Mouse (Mus musculus): ENCODE data around the gene Slc34a1.

The Slc34a1 gene

GRCm38 (mm10) chr13:55398088-55398487, at the start of gene Slc34a1:
Gene Slc34a1 (plus strand): TSS chr13:55398187.
- DNase-seq (ENCODE audit: low read depth) = no peak

GRCm38 (mm10) chr13:55361145-55361544, 36.8 kb upstream of the Slc34a1 start:
- DNase-seq (ENCODE audit: low read depth) = no peak

GRCm38 (mm10) chr13:55361974-55362452, 36.0 kb upstream of the Slc34a1 start:
- DNase-seq (ENCODE audit: low read depth) = no peak

DNA sequence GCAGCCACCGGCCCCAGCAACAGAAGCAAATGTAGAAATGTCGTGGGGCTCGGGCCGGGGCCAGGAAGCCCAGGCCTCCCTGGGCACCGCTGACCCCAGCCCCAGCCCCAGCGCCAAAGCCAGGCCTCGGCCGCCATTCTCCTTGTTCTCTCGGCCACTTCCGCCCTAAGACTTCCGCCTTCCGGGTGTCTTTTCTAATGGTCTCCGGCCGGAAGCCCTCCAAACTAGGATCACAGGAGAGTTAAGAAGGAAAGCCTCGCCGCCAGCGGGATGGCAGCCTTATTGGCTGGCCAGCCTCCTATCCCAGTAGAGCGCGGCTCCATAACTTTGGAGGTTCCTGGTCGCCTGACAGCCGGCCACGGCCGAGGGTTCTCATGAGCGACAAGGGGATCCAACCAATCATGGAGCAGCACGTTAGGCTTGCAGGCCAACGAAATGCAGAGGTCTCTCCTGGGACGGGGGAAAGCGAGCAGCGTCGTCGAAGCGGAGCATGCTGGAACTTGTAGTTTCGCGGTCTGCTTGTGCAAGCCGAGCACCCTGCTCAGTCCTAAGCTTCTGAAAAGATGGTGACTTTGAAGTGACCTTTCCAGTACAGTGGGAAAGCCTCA, 35.4 kb upstream of the Slc34a1 start, which contains the start of gene Lman2:
Gene Lman2 (minus strand): TSS at position 331 of the 608 bp plus-strand sequence.
- DNase-seq (ENCODE audit: low read depth) = peak; percentile 97

DNA sequence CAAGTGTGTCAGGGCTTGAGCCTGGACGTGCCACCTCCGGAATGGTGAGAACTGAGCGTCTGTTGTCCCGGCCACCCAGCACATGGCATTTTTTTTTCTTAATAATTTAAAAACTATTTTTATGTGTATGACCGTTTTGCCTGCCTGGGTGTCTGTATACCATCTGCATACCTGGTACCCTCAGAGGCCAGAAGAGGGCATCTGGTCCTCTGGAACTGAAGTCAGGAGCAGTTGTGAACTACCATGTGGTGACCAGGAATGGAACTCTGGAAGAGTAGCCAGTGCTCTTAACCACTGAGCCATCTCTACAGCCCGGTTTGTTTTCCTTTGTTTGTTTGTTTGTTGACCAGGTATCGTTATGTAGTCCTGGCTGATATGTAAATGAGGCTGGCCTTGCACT, 29.6 kb upstream of the Slc34a1 start:
- peak; percentile 17 for DNase-seq (ENCODE audit: low read depth)

DNA sequence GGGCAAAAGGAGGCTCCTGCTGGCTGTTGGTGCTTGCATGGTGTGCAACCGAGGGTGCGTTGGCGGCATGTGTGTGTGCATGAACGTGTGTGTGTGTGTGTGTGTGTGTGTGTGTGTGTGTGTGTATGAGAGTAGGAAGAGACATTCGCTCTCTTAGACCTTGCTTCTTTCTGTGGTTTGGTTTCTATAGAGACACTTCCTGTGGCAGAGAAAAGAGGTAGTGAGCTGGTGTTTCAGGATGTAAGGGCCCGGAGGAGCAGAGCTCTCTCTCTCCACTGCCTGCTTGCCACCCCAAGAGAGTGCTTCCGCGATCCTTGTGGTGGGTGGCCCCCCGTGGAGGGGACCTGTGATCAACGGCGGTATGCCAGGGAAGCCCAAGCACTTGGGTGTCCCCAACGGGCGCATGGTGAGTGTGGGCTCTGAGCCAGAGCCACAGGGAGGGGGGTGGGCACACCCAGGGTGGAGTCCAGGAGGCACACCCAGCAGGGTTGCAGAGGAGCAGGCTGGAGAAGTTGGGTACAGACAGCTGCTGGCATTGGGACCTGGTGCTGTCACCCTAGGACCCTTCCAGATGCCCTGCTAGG, 28.4 kb upstream of the Slc34a1 start, which contains the start of gene Rgs14:
Gene Rgs14 (plus strand): TSS at position 202 of the 584 bp plus-strand sequence.
- peak; percentile 87 for DNase-seq (ENCODE audit: low read depth)

DNA sequence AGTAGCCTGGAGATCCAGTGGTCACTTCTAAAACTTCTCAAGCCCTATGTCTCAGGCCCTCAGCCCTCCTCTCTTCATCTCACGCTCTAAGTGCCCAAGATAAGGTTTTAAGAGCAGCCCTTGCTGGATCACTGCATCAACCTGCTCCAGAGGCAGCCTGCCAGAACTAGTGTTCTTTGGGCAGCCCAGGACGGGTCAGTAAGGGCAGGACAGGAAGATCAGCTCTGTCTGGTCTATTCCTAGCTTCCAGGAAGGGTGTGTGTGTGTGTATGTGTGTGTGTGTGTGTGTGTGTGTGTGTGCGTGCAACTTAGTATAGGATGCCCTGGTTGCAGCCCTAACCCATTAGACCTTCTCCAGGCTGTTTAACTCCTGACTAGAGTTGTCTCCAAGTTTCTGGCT, 27.8 kb upstream of the Slc34a1 start:
- no peak for DNase-seq (ENCODE audit: low read depth)

DNA sequence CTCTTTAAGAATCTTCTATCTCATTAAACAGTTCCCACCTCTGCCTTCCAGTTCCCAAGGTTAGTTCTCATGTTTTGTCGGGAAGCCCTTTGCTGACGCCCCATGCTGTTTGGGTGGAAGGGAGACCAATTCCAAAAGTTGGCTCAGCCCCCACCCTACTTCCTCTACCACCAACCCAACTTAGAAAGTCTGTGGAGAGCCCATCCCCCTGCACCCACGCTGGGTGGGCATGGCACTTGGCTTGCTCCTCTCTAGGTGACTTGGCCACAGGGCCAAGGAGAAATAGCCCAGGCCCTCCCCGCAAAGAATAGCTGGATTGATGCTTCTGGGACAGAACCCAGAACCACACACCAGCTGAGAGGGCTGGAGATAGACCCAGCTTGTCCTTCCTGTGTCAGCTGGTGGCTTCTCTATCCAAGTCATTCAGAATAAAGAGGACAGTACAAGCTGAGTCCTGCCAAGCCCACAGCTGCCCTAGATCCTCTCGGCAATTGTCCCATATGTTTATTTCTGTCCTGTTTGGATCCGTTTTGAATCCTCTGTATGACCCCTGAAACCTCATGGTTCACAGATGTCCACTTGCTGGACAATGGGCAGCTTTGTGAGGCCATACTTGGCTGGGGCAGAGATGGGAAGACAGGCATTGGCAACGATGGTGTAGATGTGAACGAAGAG, 26.8 kb upstream of the Slc34a1 start:
- DNase-seq (ENCODE audit: low read depth) = no peak

DNA sequence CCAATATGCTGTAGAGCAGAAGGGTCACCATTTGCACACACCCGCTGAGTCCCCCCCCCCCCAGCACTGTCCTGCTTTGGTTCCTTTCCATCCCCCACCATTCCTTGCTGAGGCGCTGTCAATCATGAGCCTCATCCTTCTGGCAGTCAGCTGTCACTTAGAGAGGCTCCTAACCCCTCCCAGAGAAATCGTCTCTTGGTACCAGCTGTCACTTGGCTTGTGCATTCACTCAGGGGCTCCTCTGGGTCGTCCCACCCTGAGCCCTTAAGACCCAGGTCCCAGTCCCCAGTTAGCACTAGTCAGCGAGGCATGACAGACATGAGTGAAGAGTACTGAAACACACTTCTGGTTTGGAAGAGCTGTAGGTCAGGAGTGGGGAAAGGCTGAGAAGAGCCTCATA, 26.2 kb upstream of the Slc34a1 start:
- DNase-seq (ENCODE audit: low read depth) = no peak

DNA sequence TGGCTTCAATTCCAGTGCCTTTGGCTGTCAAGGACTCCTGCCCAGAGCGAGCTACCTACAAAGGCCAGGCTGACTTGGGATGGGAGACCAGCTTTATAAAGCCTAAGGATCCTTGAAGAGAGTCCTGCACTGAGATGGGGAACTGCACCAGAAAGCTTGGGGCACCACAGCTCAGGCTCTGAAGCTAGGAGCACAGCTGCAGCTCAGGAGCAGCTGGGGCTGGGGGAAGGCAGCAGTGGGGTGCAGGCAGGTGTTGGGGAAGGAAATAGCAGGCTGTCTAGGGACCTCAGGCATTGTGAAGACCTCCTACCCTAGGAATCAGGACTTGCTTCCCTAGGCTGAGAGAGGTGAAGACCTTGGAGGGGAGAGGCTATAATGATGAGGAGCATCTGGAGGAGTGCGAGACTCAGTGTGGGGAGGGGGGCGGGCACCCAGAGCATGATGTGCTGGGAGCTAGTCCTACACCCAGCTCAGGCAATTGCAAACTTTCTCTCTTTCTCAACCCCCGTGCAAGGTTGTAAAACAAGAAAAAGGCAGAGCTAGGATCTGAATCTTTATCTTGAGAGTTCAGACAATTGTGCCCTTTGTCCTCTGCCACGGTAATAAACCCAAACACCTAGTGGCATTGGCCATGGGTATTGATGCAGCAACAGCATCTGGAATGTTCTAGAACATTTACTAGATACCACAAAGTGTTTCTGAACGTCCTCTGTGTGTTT, 23.6 kb upstream of the Slc34a1 start:
- DNase-seq (ENCODE audit: low read depth) = no peak

DNA sequence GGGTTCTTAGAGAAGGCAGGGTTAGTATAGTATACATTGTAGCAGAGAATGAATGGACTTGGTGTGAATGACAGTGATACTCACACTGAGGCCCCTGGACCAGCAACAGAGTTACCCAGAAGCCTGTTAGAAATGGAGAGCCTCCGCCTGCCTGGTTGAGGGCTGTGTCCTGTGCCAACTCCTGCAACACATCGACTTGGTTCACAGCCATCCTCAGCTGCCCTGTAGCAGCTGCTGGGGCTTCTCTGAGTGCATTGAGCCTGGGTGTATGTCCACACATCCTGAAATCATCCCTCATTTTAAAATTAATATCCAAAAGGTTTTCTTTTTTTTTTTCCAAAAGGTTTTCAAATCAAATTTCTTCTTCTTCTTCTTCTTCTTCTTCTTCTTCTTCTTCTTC, 22.1 kb upstream of the Slc34a1 start:
- DNase-seq (ENCODE audit: low read depth) = no peak

- DNase-seq (ENCODE audit: low read depth) = no peak
These were observed 18.9 kb upstream of the Slc34a1 start for GRCm38 (mm10) chr13:55378907-55379580.

GRCm38 (mm10) chr13:55381790-55382189, 16.2 kb upstream of the Slc34a1 start:
- no peak for DNase-seq (ENCODE audit: low read depth)

GRCm38 (mm10) chr13:55390644-55391043, 7.3 kb upstream of the Slc34a1 start:
- DNase-seq (ENCODE audit: low read depth) = no peak

DNA sequence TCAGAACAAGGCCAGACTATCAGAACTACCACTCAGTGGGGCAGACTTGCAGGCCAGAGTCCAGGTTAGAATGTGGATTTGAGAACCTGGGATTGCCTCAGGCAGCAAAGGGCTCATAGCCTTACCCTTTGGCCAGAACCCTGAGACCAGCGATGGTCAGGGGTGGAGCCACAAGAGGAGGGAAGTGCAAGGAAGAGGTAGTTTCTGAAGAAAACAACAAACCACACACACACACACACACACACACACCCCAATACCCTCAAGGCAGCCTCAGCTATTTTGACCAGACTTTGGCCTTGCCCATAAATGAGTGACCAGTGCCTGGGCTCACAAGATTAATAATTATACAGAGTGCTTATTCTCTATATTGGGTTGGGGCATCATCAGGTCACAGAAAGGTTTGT, 6.4 kb upstream of the Slc34a1 start:
- no peak for DNase-seq (ENCODE audit: low read depth)

DNA sequence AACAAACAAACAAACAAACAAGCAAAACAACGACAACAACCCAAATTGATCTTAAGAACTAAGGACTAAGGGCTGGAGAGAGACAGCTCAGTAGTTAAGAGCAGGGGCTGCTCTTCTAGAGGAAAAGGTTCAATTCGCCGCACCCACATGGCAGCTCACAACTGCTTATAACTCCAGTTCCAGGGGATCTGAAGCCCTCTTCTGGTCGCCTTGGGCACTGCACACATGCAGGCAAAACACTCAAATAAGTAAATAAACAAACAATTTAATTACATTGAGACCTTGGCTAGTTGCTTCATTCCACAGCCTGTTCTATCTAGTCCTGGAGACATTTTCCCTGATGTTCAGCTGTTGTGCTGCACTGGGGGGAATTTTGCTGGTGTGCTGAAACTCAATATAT, 5.1 kb upstream of the Slc34a1 start:
- DNase-seq (ENCODE audit: low read depth) = peak; percentile 74

DNA sequence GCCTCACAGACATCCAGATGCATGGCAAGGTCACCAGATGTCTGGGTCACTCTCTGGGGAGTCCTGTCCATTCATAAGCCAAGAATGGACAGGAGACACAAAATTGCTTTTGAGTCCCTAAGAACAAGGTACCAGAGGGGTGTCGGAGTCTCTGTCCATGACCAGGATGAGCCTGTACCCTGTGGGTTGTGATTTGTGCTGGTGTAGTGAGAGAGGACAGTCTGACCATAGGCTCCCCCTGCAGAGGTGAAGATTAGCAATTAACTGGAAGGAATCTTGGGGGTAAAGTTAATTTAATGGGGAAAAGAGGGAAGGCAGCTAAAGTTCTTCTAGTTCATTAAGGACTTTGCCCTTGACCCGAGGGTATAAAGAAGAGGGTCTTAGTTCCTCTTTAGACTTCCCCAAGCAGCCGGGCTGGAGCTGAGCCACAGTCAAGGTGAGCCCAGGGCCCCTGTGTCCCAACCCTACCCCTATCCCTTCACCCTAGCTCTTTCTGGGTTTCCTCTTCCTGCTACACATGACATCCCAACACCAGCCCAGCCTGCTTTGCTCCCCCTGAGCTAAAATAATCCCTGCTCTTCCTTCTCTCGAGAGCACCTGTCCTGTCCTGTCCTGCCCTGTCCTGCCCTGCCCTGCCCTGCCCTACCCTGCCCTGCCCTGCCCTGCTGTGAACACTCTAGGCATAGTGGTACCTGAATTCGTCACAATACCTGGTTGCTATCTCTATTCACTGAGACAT, 1.5 kb downstream of the Slc34a1 start:
- no peak for DNase-seq (ENCODE audit: low read depth)

GRCm38 (mm10) chr13:55400039-55400346, 2.0 kb downstream of the Slc34a1 start:
- no peak for DNase-seq (ENCODE audit: low read depth)

DNA sequence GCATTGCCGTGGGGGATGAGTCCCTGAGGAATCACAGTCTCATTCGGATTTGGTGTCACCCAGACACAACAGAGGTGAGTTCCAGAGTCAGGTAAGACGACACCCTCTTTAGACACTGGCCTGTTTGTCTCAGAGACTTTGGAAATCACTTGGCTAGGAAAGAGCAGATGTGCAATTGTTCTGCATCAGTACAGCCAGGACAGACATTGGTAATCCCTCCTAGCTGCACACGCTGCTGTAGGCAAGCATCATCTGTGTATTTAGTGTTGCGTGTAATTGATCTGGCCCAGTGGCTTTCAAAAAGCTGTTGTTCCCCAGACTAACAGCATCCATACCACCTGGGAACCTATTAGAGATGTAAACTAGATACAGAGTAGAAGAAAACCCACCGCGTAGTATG, 5.3 kb downstream of the Slc34a1 start:
- no peak for DNase-seq (ENCODE audit: low read depth)

DNA sequence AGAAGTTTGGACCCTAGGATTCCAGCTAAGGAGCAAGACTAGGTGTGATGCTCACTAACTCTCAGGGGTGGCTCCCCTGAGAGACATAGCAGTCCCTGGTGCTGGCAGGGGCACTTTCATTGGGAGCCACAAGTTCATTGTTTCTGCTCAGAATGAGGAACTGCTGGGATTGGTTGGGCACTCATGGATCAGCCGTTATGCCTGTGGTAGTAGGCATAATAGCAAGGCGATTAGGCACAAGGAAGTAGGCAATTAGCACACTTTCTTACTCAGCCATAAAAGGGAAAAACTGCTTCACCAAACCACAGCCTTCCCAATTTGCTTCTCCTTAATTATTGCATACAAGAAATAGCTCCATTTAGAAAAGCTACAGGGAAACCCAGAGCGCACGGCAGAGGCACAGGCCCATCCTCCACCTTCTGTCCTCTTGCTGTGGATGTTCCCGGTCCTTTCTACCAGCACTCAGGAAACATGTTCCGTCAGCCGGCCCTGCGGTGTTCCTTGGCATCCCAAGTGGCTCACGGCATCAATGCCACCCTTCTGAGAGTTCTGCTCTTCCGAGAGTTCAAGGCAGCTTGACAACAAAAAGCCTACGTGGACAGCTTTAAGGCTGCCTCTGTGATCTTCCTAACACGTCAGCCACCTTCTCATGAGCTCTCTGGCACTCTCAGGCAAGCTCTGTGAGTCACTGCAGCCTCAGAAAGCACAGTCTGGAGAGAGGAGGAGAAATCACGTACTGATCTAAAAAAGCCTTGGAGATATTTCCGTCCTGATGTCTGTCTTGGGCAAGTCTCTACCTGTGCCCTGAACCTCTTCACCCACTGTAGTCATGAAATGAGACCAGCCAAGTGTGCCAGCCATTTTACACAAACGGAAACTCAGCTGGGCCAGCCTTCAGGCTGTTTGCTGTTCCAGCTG, 6.2 kb downstream of the Slc34a1 start:
- DNase-seq (ENCODE audit: low read depth) = peak; percentile 36
